Mouse (Mus musculus) cerebellum, adult 2 months (tissue): ENCODE measurements at regions not wholly inside any gene's neighbourhood (a gene's known extent, or its start where the extent isn't known, plus 50 kb on each side); places are given as distances from the start of the nearest gene placed in this dataset.

Experiments used
- DNase-seq, 2 experiments: peaks; one replicate each; pipeline ENCODE4 v3.0.0; 2021
- H3K27ac ChIP-seq: fragments of 200-500 bp; 2 replicates; pipeline ENCODE4 v1.5.1; 2012; ENCODE audit warnings: low read length, control low read depth, inconsistent platforms; ENCODE audit not compliant: insufficient read depth
- H3K27me3 ChIP-seq: fragments of 200-500 bp; 2 replicates; pipeline ENCODE4 v1.6.1; 2012; ENCODE audit warnings: inconsistent platforms, mild to moderate bottlenecking, low read length, moderate library complexity; ENCODE audit not compliant: control insufficient read depth, insufficient read depth
- H3K4me1 ChIP-seq: fragments of 200-500 bp; 2 replicates; pipeline ENCODE4 v1.6.1; 2011; ENCODE audit warnings: low read length; ENCODE audit not compliant: control insufficient read depth, insufficient read depth
- H3K4me3 ChIP-seq: fragments of 200-500 bp; replicated peaks from 2 replicates; pipeline ENCODE3; 2011; ENCODE audit warnings: mild to moderate bottlenecking, low read depth, low read length, control low read depth; ENCODE audit not compliant: insufficient read depth
- CTCF ChIP-seq: fragments of 200-500 bp; IDR thresholded peaks from 2 replicates; pipeline ENCODE4 v1.5.1; 2011; ENCODE audit warnings: low read depth, mild to moderate bottlenecking, control low read depth, low read length, moderate library complexity, borderline replicate concordance; ENCODE audit not compliant: insufficient read depth
- POLR2A ChIP-seq: fragments of 200-500 bp; IDR thresholded peaks from 2 replicates; pipeline ENCODE4 v1.6.1; 2011; ENCODE audit warnings: low read length, control low read depth, borderline replicate concordance; ENCODE audit not compliant: insufficient read depth
- WGBS: fragments of 180-500 bp; shearing (Covaris S2); methylation state at CpG from one replicate; pipeline ENCODE4 v1.1.7; 2018; 5-methylcytosine and 5-hydroxymethylcytosine counted together

GRCm38 (mm10) chr3:58200462-58200861 lies 214.1 kb upstream of the Tsc22d2 start:
- WGBS: 93% methylated on average over 6 of the region's 6 CpGs
- no peak for TF ChIP-seq POLR2A
- TF ChIP-seq CTCF: no peak
- DNase-seq: no peak
- Histone ChIP-seq H3K4me3 (no peak overlapping the region), H3K27me3 (no peaks in the 10 kb centered on the region), H3K27ac (no peak overlapping the region), H3K4me1 (no peaks in the 10 kb centered on the region)

GRCm38 (mm10) chr3:58202816-58203215 lies 211.7 kb upstream of the Tsc22d2 start:
- H3K27me3 ChIP-seq: no peaks in the 10 kb centered on the region
- DNase-seq: no peak
- H3K27ac ChIP-seq: no peak overlapping the region
- WGBS: 80% methylated on average over 5 of the region's 5 CpGs
- TF ChIP-seq CTCF (no peak), POLR2A (no peak)
- no peak overlapping the region for H3K4me3 ChIP-seq
- no peaks in the 10 kb centered on the region for H3K4me1 ChIP-seq

GRCm38 (mm10) chr3:58203806-58204205 lies 210.7 kb upstream of the Tsc22d2 start:
- 85% methylated on average over 2 of the region's 2 CpGs for WGBS
- TF ChIP-seq POLR2A: no peak
- TF ChIP-seq CTCF: no peak
- DNase-seq: no peak
- Histone ChIP-seq H3K4me3 (no peak overlapping the region), H3K4me1 (no peaks in the 10 kb centered on the region), H3K27me3 (no peaks in the 10 kb centered on the region), H3K27ac (no peak overlapping the region)

GRCm38 (mm10) chr3:58205526-58205925 lies 209.0 kb upstream of the Tsc22d2 start:
- Histone ChIP-seq H3K4me3 (no peak overlapping the region), H3K27ac (no peak overlapping the region), H3K4me1 (no peaks in the 10 kb centered on the region), H3K27me3 (no peaks in the 10 kb centered on the region)
- 88% methylated on average over 2 of the region's 2 CpGs for WGBS
- DNase-seq: no peak
- TF ChIP-seq POLR2A: no peak
- TF ChIP-seq CTCF: no peak

- WGBS: 52% methylated on average over 5 of the region's 5 CpGs
- Histone ChIP-seq H3K4me3 (no peak overlapping the region), H3K27ac (no peak overlapping the region), H3K27me3 (no peaks in the 10 kb centered on the region), H3K4me1 (no peaks in the 10 kb centered on the region)
- DNase-seq: no peak
- TF ChIP-seq CTCF (no peak), POLR2A (no peak)
Observed at GRCm38 (mm10) chr3:58206776-58207398, 207.6 kb upstream of the Tsc22d2 start.

GRCm38 (mm10) chr3:58211016-58211415 lies 203.5 kb upstream of the Tsc22d2 start:
- 60% methylated on average over 3 of the region's 3 CpGs for WGBS
- no peaks in the 10 kb centered on the region for H3K4me1 ChIP-seq
- DNase-seq: peak in 1 of 2 experiments; percentile 0
- H3K27me3 ChIP-seq: no peaks in the 10 kb centered on the region
- H3K27ac ChIP-seq: no peak overlapping the region
- no peak overlapping the region for H3K4me3 ChIP-seq
- TF ChIP-seq CTCF (no peak), POLR2A (no peak)

- no peak for DNase-seq
- WGBS: 90% methylated on average over 2 of the region's 2 CpGs
- TF ChIP-seq POLR2A: no peak
- TF ChIP-seq CTCF: no peak
- Histone ChIP-seq H3K27me3 (no peaks in the 10 kb centered on the region), H3K4me1 (no peaks in the 10 kb centered on the region), H3K4me3 (no peak overlapping the region), H3K27ac (no peak overlapping the region)
Observed at GRCm38 (mm10) chr3:58224696-58225095, 189.8 kb upstream of the Tsc22d2 start.

GRCm38 (mm10) chr3:58226447-58227321 lies 187.8 kb upstream of the Tsc22d2 start:
- no peak overlapping the region for H3K27ac ChIP-seq
- TF ChIP-seq POLR2A: no peak
- no peak for TF ChIP-seq CTCF
- H3K4me1 ChIP-seq: no peaks in the 10 kb centered on the region
- H3K4me3 ChIP-seq: no peak overlapping the region
- no peak for DNase-seq
- H3K27me3 ChIP-seq: no peaks in the 10 kb centered on the region
- 83% methylated on average over 7 of the region's 7 CpGs for WGBS
